Mouse (Mus musculus) forebrain, embryonic 11.5 days (tissue): Measurements from ENCODE around the gene Serpinb6c. TPM values are rescaled to one million over a fixed set of nuclear protein-coding genes. Genes with fewer than 3 reads are reported as not detected.
"Not testable (repeated sequence)": the region's sequence is repeated elsewhere in the genome, so short reads cannot be mapped to it uniquely, and the experiment has no call there.

Source experiments
- ATAC-seq: fragments of 200-750 bp; cut with Nextera tagmentation; replicated peaks from 2 replicates; pipeline ENCODE4 v1.8.0; 2017; ENCODE audit warnings: moderate TSS enrichment; ENCODE audit not compliant: low FRiP score
- DNase-seq: peaks from one replicate; pipeline ENCODE4 v3.0.0-alpha.2; 2017; ENCODE audit warnings: low spot score
- H3K27ac ChIP-seq: fragments of 300-500 bp; sonication (generic); 2 replicates; pipeline ENCODE4 v1.5.1; 2014; ENCODE audit warnings: low read depth, low read length
- H3K27me3 ChIP-seq: fragments of 300-500 bp; sonication (generic); 2 replicates; pipeline ENCODE4 v1.6.1; 2014; ENCODE audit warnings: mild to moderate bottlenecking, low read length, mixed read lengths; ENCODE audit not compliant: control insufficient read depth, insufficient read depth
- H3K36me3 ChIP-seq: fragments of 300-500 bp; sonication (generic); 2 replicates; pipeline ENCODE4 v1.6.1; 2014; ENCODE audit warnings: mild to moderate bottlenecking, low read length, moderate library complexity, mixed read lengths; ENCODE audit not compliant: control insufficient read depth, insufficient read depth
- H3K4me1 ChIP-seq: fragments of 300-500 bp; sonication (generic); replicated peaks from 2 replicates; pipeline ENCODE4 v1.6.1; 2014; ENCODE audit warnings: low read length, mixed read lengths; ENCODE audit not compliant: control insufficient read depth, insufficient read depth
- H3K4me2 ChIP-seq: fragments of 300-500 bp; sonication (generic); 2 replicates; pipeline ENCODE4 v1.6.1; 2014; ENCODE audit warnings: low read depth, mild to moderate bottlenecking, low read length, moderate library complexity, mixed read lengths; ENCODE audit not compliant: severe bottlenecking
- H3K4me3 ChIP-seq: fragments of 300-500 bp; sonication (generic); 2 replicates; pipeline ENCODE4 v1.5.1; 2014; ENCODE audit warnings: low read depth, low read length
- H3K9ac ChIP-seq: fragments of 300-500 bp; sonication (generic); 2 replicates; pipeline ENCODE4 v1.6.1; 2014; ENCODE audit warnings: low read length
- H3K9me3 ChIP-seq: fragments of 300-500 bp; sonication (generic); 2 replicates; pipeline ENCODE4 v1.6.1; 2016; ENCODE audit warnings: low read length, mixed read lengths; ENCODE audit not compliant: control insufficient read depth
- WGBS: fragments of 180-500 bp; shearing (Covaris S2); extraction: QIAGEN DNeasy Blood & Tissue Kit; methylation state at CpG from one replicate; pipeline ENCODE4 v1.1.7; 2014; 5-methylcytosine and 5-hydroxymethylcytosine counted together
- polyA plus RNA-seq: library from polyadenylated mRNA; unstranded; fragments of >200 nt; fragmentation: Nextera tagmentation; extraction: Ambion mirVana; gene quantifications from 2 replicates; pipeline ENCODE4 v1.2.1, GENCODE M21; 2014

The Serpinb6c gene
- polyA plus RNA-seq: 0.29 TPM in 1 of 2 replicates, not detected in the other

DNA sequence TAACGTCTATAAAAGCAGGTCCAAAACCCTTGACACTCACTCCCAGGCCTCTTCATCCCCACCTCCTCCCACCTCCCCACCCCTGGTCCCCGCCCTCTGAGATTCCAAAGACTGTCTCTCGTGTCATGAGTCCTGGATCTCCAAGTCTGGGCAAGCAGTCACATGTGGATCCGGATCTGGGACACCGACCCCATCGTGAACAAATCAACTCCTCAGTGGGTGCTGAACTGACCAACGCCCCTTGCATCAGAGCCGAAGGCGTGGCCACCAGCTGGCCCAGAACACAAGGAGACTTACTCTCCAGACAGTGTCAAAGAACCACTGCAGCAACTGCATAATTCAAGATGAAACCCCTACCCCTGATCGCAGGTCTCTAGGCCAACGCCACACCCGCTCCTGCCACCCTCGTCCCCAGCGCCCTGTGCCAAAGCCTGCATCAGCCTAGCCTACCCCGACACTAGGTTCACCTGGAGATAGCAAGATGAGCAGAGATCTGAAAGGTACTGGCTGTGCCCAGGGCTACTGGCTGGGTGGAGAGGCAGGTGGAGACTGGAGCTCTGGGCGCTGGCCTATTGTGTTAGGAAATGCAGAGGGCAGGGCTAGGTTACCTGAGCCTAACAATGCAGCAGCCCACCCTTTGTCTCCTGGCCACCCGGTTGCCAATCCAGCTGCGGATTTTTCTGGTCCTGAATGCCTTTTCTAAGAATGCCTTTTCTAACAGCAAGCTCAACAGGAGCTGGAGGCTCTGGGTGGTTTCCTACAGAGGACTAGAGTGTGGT, at the start of gene Serpinb6c:
TSS of gene Serpinb6c (minus strand) at position 533 of the 779 bp plus-strand sequence.
- Histone ChIP-seq H3K4me1 (no peaks in the 10 kb centered on the region), H3K27me3 (no peaks in the 10 kb centered on the region), H3K27ac (no peak within 1 kb of the TSS), H3K4me2 (no peak within 1 kb of the TSS), H3K9me3 (no peaks in the 10 kb centered on the region), H3K4me3 (no peak within 1 kb of the TSS), H3K36me3 (no peaks in the 10 kb centered on the region), H3K9ac (no peak within 1 kb of the TSS)
- 74% methylated on average over 18 of the region's 18 CpGs for WGBS
- ATAC-seq (no peak), DNase-seq (no peak)

DNA sequence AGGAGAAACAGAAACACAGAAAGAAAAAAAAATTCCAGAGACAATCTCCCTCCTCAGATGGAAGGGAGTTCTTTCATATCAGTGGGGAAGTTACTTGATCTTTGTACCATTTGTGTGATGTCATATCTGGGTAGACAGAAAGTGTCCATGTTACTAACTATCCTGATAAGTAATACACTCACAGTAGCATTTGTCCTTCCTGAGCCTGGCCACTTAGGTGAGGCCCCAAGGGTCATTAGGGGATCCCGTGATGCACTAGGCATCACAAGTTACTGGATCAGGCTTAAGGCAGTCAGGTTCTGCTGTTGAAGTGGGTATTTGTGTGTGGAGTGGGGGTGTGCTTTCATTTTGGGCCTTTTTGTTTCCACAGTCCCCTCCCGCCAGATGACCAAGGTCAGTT, 47.4 kb upstream of the Serpinb6c start:
- 80% methylated on average over 2 of the region's 2 CpGs for WGBS
- no peak overlapping the region for H3K9ac ChIP-seq
- ATAC-seq (no peak), DNase-seq (no peak)
- H3K27ac ChIP-seq: no peak overlapping the region
- H3K36me3 ChIP-seq: no peaks in the 10 kb centered on the region
- no peaks in the 10 kb centered on the region for H3K9me3 ChIP-seq
- H3K4me2 ChIP-seq: no peak overlapping the region
- no peaks in the 10 kb centered on the region for H3K27me3 ChIP-seq
- no peaks in the 10 kb centered on the region for H3K4me1 ChIP-seq
- H3K4me3 ChIP-seq: no peak overlapping the region

DNA sequence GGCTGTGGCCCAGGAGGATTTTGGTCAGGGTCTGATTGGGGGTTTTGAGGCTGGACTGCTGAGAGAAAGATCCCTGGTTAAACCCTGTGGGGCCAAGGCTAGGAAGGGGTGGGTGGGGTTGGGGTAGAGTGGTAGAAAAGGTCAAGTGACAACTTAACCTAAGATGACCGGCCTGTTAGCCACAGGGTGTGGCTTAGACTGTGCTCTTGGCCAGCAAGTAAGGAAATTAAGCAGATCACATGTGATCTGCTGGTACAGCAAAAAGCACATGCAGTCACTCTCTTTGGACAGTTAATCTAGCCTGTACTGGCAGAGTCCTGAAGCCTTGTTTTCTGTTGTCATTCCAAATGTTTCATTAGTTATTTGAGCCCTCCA, 46.6 kb upstream of the Serpinb6c start:
- no peaks in the 10 kb centered on the region for H3K27me3 ChIP-seq
- no peak overlapping the region for H3K4me3 ChIP-seq
- WGBS: 69% methylated on average over 1 of the region's 1 CpGs
- H3K27ac ChIP-seq: no peak overlapping the region
- H3K9me3 ChIP-seq: no peaks in the 10 kb centered on the region
- no peak overlapping the region for H3K9ac ChIP-seq
- no peaks in the 10 kb centered on the region for H3K36me3 ChIP-seq
- no peaks in the 10 kb centered on the region for H3K4me1 ChIP-seq
- ATAC-seq (no peak), DNase-seq (no peak)
- H3K4me2 ChIP-seq: no peak overlapping the region

DNA sequence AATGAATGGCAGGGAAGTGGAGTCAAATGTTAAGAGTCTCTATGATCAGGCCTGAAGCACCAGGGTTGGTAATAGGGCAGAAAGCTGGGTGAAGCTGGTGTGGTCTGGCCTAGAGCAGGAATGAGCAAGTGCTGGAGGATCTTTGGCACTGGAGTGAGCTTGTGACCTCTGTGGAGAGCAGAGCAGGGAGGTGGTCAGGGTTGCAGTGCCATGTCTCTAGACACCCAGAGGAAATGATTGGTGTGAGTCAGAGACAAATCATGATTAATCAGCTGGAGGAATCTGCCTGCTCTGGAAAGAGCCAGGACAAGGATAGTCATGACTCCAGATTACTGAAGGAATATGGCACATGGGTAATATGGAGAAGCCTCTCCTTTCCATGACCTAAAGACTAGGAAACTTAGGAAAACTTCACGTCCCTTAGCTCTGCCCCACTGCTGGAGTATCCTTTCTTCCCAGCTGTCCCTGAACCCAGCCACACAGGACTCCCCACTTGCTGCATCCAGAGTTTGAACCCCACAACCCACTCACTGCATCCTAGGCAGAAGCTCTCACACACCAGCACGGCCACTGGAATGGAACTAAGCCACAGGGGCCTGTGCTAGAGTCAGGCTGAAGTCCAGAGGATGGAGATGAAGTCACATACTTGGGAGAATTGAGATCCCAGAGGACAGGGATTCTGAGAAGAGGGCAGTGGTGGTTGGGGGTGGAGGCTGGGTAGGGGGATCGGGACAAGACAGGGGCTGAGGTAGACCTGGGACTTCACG, 46.0 kb upstream of the Serpinb6c start:
- H3K9ac ChIP-seq: no peak overlapping the region
- H3K4me1 ChIP-seq: no peaks in the 10 kb centered on the region
- H3K27ac ChIP-seq: no peak overlapping the region
- 87% methylated on average over 4 of the region's 4 CpGs for WGBS
- no peak overlapping the region for H3K4me3 ChIP-seq
- no peaks in the 10 kb centered on the region for H3K36me3 ChIP-seq
- H3K9me3 ChIP-seq: no peaks in the 10 kb centered on the region
- ATAC-seq (no peak), DNase-seq (no peak)
- no peaks in the 10 kb centered on the region for H3K27me3 ChIP-seq
- no peak overlapping the region for H3K4me2 ChIP-seq

DNA sequence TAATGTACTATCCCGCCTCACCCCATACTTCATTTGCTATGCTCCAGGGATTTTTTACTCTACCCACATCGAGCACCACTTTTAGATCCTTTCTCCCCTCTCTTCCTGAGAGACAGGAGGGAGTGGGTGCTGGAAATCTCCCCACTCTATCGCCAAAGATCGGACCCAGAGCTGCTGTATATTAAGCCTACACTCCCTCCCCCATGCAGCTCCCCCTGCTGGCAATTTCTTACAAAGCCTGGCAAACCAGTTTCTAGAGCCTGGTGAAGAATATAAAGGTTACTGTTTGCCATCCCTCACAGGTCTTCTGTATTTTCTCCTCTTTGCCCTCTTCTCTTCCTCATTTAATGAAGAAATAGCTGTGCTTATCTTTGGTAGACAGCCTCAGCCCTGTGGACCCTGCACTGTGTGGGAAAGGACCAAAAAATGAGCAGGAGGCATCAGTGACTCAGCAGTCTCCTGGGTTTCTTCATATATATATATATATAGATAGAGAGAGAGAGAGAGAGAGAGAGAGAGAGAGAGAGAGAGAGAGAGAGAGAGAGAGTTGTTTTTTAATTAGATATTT, 36.8 kb upstream of the Serpinb6c start:
- 44% methylated on average over 4 of the region's 4 CpGs for WGBS
- H3K4me1 ChIP-seq: no peaks in the 10 kb centered on the region
- no peak overlapping the region for H3K4me2 ChIP-seq
- no peak overlapping the region for H3K4me3 ChIP-seq
- no peaks in the 10 kb centered on the region for H3K36me3 ChIP-seq
- H3K27ac ChIP-seq: no peak overlapping the region
- DNase-seq: peak; percentile 56
- no peaks in the 10 kb centered on the region for H3K9me3 ChIP-seq
- no peak overlapping the region for H3K9ac ChIP-seq
- no peaks in the 10 kb centered on the region for H3K27me3 ChIP-seq
- ATAC-seq: no peak

DNA sequence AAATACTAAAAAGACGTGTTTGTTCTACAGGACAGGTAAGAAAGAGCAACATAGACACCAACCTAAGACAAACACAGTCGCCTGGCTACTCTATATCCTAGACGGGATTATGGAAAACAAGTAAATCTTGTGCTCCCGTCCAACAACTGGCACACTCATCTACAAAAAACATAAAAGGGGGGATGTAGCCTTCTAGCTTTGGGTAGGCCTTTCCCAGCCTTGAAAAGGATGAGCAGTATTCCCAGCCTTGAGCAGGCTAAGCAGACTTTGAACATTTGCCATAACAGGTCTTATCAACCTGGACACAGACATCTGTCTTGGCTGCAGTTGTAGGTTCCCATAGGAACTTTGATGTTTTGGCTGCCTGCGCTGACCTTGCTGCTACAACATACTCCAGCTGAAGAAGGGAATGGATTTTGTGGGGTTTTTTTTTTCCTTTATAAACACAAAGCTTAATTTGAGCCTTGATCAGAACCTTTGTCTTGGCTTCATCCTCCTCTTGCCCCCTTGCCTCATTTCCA, 35.8 kb upstream of the Serpinb6c start:
- no peak for ATAC-seq
- no peaks in the 10 kb centered on the region for H3K36me3 ChIP-seq
- no peaks in the 10 kb centered on the region for H3K27me3 ChIP-seq
- H3K4me2 ChIP-seq: no peak overlapping the region
- 90% methylated on average over 5 of the region's 5 CpGs for WGBS
- H3K4me3 ChIP-seq: no peak overlapping the region
- no peak for DNase-seq
- H3K27ac ChIP-seq: no peak overlapping the region
- no peak overlapping the region for H3K9ac ChIP-seq
- H3K4me1 ChIP-seq: no peaks in the 10 kb centered on the region
- no peaks in the 10 kb centered on the region for H3K9me3 ChIP-seq

DNA sequence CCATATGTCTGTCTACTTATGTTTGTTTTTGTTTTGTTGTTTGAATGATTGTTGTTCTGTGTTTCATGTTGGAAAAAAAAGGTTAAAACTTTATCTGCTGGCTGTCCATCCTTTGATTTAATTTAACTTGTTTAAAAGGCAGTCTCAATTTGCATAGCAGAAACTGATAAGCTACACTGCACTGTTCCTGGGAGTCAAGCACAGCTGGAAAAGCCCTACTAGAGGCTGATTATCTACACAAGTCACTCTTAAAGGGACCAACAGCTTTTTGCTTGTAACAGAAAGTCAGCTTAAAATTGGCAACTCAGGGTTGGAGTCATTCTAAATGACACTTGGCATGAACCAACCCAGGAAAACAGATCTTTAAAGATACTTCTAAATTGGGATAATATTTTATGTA, 32.1 kb upstream of the Serpinb6c start:
- not testable (repeated sequence) for DNase-seq, ATAC-seq, H3K9ac ChIP-seq

DNA sequence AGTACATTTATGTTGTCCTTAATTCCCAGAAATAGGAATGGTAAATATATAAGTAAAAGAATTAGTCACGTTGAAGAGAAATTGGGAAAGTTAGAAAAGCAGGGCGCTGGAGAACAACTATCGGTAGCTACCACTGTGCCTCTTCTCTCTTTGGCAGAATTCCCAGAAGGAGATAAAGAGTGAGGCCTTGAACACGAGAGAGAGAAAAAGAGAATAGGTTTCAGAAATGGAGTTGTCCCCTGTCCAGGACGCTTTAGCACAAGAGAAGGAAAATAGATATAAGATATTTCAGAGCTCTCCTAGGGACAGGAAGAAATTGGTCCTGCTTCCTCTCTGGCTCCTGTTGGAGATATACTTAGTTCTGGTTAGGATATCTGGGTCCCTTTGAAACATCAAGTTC, 31.6 kb upstream of the Serpinb6c start:
- Histone ChIP-seq H3K27ac (no peak overlapping the region), H3K36me3 (no peaks in the 10 kb centered on the region), H3K4me3 (no peak overlapping the region), H3K9ac (no peak overlapping the region), H3K27me3 (no peaks in the 10 kb centered on the region), H3K9me3 (no peaks in the 10 kb centered on the region), H3K4me1 (no peaks in the 10 kb centered on the region), H3K4me2 (no peak overlapping the region)
- DNase-seq (no peak), ATAC-seq (no peak)
- WGBS: 95% methylated on average over 5 of the region's 5 CpGs

More for the DNA sequence above, 32.1 kb upstream of the Serpinb6c start:
- H3K27me3 ChIP-seq, H3K4me1 ChIP-seq, H3K27ac ChIP-seq, H3K9me3 ChIP-seq, H3K4me3 ChIP-seq, H3K4me2 ChIP-seq, H3K36me3 ChIP-seq: not testable (repeated sequence)
